Mouse (Mus musculus) heart, embryonic 14.5 days (tissue): Measurements from ENCODE around the gene Phf13. TPM values are rescaled to one million over a fixed set of nuclear protein-coding genes. Genes with fewer than 3 reads are reported as not detected.

Source experiments
- ATAC-seq: fragments of 200-750 bp; cut with Nextera tagmentation; 2 replicates; pipeline ENCODE4 v1.8.0; 2017; ENCODE audit warnings: low read depth, moderate TSS enrichment; ENCODE audit not compliant: insufficient number of reproducible peaks, insufficient read depth, low FRiP score
- H3K27ac ChIP-seq, 2 experiments: fragments of 200-500 bp in 1 of 2; fragments of 300-500 bp in 1 of 2; sonication (generic) in 1 of 2; replicated peaks in 1 of 2; 2 replicates each; pipeline ENCODE4 v1.5.1; 2012 to 2014; ENCODE audit warnings: low read depth in 2 of 2, low read length in 2 of 2, control low read depth in 1 of 2, mild to moderate bottlenecking in 1 of 2, mixed read lengths in 1 of 2; ENCODE audit not compliant: control insufficient read depth in 1 of 2, insufficient read depth in 1 of 2
- H3K27me3 ChIP-seq: fragments of 300-500 bp; sonication (generic); 2 replicates; pipeline ENCODE4 v1.6.1; 2014; ENCODE audit warnings: mild to moderate bottlenecking, low read length, control low read depth; ENCODE audit not compliant: control insufficient read depth, insufficient read depth
- H3K36me3 ChIP-seq: fragments of 300-500 bp; sonication (generic); 2 replicates; pipeline ENCODE4 v1.6.1; 2014; ENCODE audit warnings: mild to moderate bottlenecking, control low read depth, low read length, mixed read lengths; ENCODE audit not compliant: control insufficient read depth, insufficient read depth
- H3K4me1 ChIP-seq, 2 experiments: fragments of 200-500 bp in 1 of 2; fragments of 300-500 bp in 1 of 2; sonication (generic) in 1 of 2; 2 replicates each; pipeline ENCODE4 v1.6.1; 2012 to 2014; ENCODE audit warnings: low read length in 2 of 2, control low read depth in 1 of 2, mixed read lengths in 1 of 2; ENCODE audit not compliant: control insufficient read depth in 2 of 2, insufficient read depth in 2 of 2
- H3K4me2 ChIP-seq: fragments of 300-500 bp; sonication (generic); 2 replicates; pipeline ENCODE4 v1.6.1; 2014; ENCODE audit warnings: mild to moderate bottlenecking, low read length
- H3K4me3 ChIP-seq, 2 experiments: fragments of 200-500 bp in 1 of 2; fragments of 300-500 bp in 1 of 2; sonication (generic) in 1 of 2; 2 replicates each; pipeline ENCODE4 v1.5.1; 2012 to 2014; ENCODE audit warnings: low read length in 2 of 2, mild to moderate bottlenecking in 2 of 2, control low read depth in 1 of 2, low read depth in 1 of 2, moderate library complexity in 1 of 2; ENCODE audit not compliant: control insufficient read depth in 1 of 2, insufficient read depth in 1 of 2
- H3K9ac ChIP-seq: fragments of 300-500 bp; sonication (generic); 2 replicates; pipeline ENCODE4 v1.6.1; 2014; ENCODE audit warnings: mild to moderate bottlenecking, low read length
- H3K9me3 ChIP-seq: fragments of 300-500 bp; sonication (generic); 2 replicates; pipeline ENCODE4 v1.6.1; 2016; ENCODE audit warnings: low read length, control low read depth; ENCODE audit not compliant: control insufficient read depth
- whole genome bisulfite sequencing: fragments of 180-500 bp; shearing (Covaris S2); extraction: QIAGEN DNeasy Blood & Tissue Kit; methylation state at CpG from one replicate; pipeline ENCODE4 v1.1.7; 2014; 5-methylcytosine and 5-hydroxymethylcytosine counted together
- polyA plus RNA-seq: library from polyadenylated mRNA; unstranded; fragments of >200 nt; fragmentation: Nextera tagmentation; extraction: Ambion mirVana; gene quantifications from 2 replicates; pipeline ENCODE4 v1.2.1, GENCODE M21; 2014

Gene Phf13
- polyA plus RNA-seq, 1 experiment from 2014 or later, result 14.8 TPM

DNA sequence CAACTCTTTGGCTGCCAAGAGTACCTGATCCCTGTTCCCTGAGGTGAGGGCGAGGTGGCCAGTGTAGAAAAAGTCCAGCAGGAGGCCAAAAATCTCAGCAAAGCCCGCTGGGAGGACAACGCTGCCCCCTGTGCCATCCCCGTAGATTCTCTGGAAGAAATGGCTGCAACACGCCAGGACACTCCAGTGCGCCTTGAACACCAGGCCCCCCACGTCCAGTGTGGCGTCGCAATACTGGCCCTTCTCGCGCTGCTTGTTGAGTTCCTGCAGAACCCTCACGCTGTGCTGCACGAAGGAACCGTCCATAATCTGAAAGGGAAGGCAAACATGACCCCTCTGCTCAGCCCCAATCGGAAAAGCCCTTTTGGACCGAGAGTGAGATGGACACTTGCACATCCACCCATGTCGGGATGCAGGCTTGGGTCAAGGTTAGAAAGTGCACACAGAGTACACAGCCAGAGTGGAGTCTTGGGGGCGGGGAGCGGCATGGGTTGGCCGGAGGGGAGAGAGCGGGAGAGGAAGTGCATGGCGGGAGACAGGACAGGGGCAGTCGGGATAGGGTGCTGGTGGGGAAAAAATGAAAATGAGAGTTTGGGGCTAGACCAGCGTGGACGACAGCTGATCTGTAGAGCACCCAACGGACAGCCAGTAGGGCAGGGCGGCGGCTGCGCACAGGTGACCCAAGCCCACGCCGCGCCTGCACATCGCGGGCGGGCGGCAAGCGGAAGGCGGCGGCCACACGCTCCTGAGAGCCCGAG, 30.9 kb upstream of the Phf13 start:
- Histone ChIP-seq H3K9me3 (no peaks in the 10 kb centered on the region), H3K27ac (peak overlapping the region; percentile 20 to 71; a peak in 3 of 4 replicates), H3K27me3 (0 out of 2 replicates have a peak, but pooled peaks cover 4% of the 10 kb centered on the region), H3K4me1 (peaks cover 20 to 31% of the 10 kb centered on the region in 2 experiments), H3K4me2 (peak overlapping the region; percentile 92), H3K4me3 (peak overlapping the region; percentile 65 to 68), H3K9ac (peak overlapping the region; percentile 83), H3K36me3 (peaks cover 33% of the 10 kb centered on the region)
- 3% methylated on average over 41 of the region's 41 CpGs for WGBS
- peak; percentile 44 for ATAC-seq

DNA sequence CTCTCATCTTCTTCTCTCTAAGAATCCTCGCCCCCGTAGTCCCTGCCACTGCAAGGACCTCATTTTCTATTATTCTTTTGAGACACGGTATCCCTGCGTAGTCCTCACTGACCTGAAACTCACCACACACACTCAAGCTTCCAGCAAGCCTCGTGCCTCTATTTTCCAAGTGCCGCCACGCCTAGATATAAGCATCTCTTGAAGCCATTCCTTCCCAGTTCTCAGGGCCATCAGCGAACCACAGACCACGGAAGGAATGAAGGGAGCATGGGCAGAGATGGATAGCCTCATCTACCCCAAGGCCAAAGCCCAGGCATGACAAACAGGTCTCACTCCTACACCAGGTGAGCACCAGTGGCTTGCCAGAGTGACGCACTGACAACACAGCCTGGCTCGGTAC, 28.5 kb upstream of the Phf13 start:
- Histone ChIP-seq H3K4me3 (no peak overlapping the region), H3K4me2 (no peak overlapping the region), H3K4me1 (peaks cover 20 to 31% of the 10 kb centered on the region in 2 experiments), H3K27me3 (no peaks in the 10 kb centered on the region), H3K9ac (no peak overlapping the region), H3K27ac (no peak overlapping the region), H3K9me3 (no peaks in the 10 kb centered on the region), H3K36me3 (peaks cover 57% of the 10 kb centered on the region)
- no peak for ATAC-seq
- WGBS, result 88% methylated on average over 11 of the region's 11 CpGs

DNA sequence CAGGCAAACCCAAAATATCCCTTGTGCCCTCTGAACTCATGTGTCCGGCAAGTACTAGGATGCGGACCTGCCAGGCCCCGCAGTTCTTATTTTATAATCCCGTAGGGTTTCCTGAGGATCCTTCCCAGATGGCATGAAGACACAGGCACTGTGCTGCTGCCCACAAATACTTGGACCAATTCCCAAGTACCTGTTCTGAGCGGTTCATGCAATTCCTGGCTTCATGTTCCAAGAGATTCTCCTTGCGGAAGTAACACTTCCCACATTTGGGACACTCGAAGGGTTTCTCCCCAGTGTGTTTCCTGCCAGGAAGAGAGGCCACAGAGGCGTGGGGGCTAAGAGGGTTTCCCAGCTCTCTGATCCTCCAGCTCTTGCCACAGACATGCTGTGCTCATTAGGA, 26.4 kb upstream of the Phf13 start:
- Histone ChIP-seq H3K4me2 (no peak overlapping the region), H3K27me3 (no peaks in the 10 kb centered on the region), H3K27ac (no peak overlapping the region), H3K9me3 (no peaks in the 10 kb centered on the region), H3K9ac (no peak overlapping the region), H3K36me3 (peaks cover 76% of the 10 kb centered on the region), H3K4me3 (no peak overlapping the region), H3K4me1 (peaks cover 14 to 21% of the 10 kb centered on the region in 2 experiments)
- WGBS, result 88% methylated on average over 8 of the region's 8 CpGs
- no peak for ATAC-seq

DNA sequence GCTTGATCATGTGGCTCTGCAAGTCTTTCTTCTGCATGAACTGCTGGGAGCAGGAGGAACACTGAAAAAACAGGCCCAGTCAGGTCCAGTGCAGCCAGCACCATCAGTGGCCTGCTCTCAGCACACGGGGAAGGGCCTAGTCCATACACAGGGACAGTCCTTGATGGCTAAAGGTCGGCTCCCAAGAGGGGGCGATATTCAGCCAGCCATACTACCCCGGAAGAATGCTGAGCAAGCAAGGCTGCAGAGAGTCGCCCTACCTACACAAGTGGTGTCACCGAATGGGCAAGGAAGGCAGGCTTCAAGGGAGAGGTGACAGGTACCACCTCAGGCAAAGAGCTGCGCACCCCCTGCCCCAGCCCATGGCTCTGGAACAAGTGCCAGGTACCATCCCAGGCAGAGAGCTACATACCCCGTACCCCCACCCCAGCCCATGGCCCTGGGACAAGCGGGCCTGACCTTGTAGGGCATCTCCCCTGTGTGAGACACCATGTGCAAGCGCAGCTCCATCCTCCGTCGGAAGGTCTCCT, 25.6 kb upstream of the Phf13 start:
- Histone ChIP-seq H3K9ac (no peak overlapping the region), H3K27me3 (no peaks in the 10 kb centered on the region), H3K36me3 (peaks cover 85% of the 10 kb centered on the region), H3K4me3 (no peak overlapping the region), H3K4me1 (peaks cover 13 to 17% of the 10 kb centered on the region in 2 experiments), H3K27ac (no peak overlapping the region), H3K9me3 (no peaks in the 10 kb centered on the region), H3K4me2 (no peak overlapping the region)
- ATAC-seq, result no peak
- WGBS, result 74% methylated on average over 12 of the region's 12 CpGs

DNA sequence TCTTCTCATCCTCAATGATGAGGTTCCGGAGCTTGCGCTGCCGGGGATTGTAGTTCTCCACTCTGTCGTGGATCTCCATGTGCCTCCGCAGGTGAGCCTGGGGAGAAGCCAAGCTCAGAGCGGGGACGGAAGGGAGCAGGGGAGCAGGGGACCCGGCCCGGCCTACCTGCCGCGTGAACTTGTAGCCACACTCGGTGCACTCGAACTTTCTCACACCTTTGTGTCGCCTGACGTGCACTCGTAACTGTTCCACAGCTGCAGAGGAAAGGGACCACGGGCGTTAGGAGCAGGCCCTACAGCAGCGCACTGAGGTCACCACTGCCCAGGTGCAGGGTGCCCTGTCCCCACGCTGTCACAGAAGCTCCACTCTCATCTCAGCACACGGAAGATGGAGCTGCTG, 24.0 kb upstream of the Phf13 start:
- no peaks in the 10 kb centered on the region for H3K27me3 ChIP-seq
- H3K36me3 ChIP-seq, result peaks cover 97% of the 10 kb centered on the region
- no peak for ATAC-seq
- no peaks in the 10 kb centered on the region for H3K9me3 ChIP-seq
- H3K4me2 ChIP-seq, result no peak overlapping the region
- H3K27ac ChIP-seq, result no peak overlapping the region
- 90% methylated on average over 21 of the region's 21 CpGs for WGBS
- H3K4me1 ChIP-seq, result peaks cover 0 to under 1% of the 10 kb centered on the region in 2 experiments; a peak in 2 of 4 replicates
- H3K9ac ChIP-seq, result no peak overlapping the region
- H3K4me3 ChIP-seq, result no peak overlapping the region

DNA sequence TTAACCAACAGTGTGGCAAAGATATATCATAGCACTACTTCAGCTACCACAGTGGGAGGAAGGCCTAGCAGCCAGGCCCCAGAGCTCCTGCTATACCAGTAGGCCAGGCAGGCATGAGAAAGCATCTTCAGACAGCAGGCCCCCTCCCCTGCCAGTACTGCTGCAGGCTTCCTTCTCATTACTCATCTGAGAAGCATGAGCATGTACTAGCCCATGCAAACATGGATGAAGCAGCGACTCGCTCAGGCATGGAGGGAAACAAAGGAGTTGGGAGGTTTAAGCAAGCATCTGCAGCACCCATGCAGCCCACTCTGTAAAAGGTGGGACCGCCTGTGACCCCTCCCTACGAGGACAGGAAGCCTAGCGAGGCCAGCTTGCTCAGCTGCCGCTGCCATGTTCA, 23.0 kb upstream of the Phf13 start:
- H3K9ac ChIP-seq, result no peak overlapping the region
- WGBS, result 73% methylated on average over 6 of the region's 6 CpGs

DNA sequence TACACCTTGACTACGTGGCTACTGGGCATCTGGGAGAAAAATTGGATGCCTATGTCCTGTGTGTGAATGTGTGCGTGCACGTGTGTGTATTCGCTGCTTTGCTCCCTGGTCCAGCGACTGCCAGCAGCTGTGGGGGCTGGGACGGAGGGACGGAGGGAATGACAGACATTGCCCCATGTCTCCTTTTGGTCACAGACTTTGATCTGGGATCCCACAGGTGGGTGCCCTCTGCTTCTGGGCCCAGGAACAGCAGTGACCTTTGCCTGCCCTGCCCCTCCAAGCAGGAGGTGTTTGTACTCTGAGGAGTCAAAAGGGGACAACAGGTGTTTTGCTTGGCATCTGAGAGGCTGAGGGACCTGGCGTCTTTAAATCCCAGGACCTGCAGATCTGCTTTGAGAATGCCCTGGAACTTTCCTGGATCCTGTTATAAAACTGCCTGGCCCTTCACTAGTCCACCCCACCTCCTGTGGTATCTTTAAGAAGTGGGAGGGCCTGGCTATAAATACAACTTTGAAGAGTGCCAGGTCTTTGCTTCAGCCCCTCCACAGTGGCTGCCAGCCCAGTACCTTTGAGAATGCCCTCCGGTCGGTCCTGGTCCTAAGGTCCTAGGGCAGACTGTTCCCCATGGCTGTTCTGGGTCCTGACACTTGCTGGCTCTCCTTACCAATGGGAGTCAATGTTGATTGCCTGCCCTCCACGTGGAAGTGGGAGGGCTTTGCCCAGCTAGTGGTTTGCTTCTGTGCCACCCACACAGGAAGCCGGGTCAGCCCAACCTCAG, 17.2 kb upstream of the Phf13 start:
- Histone ChIP-seq H3K4me3 (peak overlapping the region; percentile 1 to 5; a peak in 1 of 4 replicates), H3K4me1 (peaks cover 23 to 42% of the 10 kb centered on the region in 2 experiments), H3K27me3 (no peaks in the 10 kb centered on the region), H3K36me3 (peaks cover 62% of the 10 kb centered on the region), H3K4me2 (peak overlapping the region; percentile 78), H3K9me3 (no peaks in the 10 kb centered on the region), H3K27ac (peak overlapping the region; percentile 55 to 69), H3K9ac (peak overlapping the region; percentile 53)
- 56% methylated on average over 12 of the region's 12 CpGs for WGBS
- no peak for ATAC-seq

More for the DNA sequence above, 23.0 kb upstream of the Phf13 start:
- peaks cover 97% of the 10 kb centered on the region for H3K36me3 ChIP-seq
- H3K4me1 ChIP-seq, result peaks cover 0 to 4% of the 10 kb centered on the region in 2 experiments; a peak in 2 of 4 replicates
- H3K4me2 ChIP-seq, result no peak overlapping the region
- no peak overlapping the region for H3K27ac ChIP-seq
- ATAC-seq, result no peak
- no peaks in the 10 kb centered on the region for H3K9me3 ChIP-seq
- no peaks in the 10 kb centered on the region for H3K27me3 ChIP-seq
- no peak overlapping the region for H3K4me3 ChIP-seq
